Mouse (Mus musculus) thymus, adult 2 months (tissue): ENCODE results near the gene Hoxa10.

Experiments used
- CTCF ChIP-seq: fragments of 200-500 bp; IDR thresholded peaks from 2 replicates; pipeline ENCODE4 v1.5.1; 2012; ENCODE audit warnings: mild to moderate bottlenecking, control low read depth, low read length, moderate library complexity, borderline replicate concordance; ENCODE audit not compliant: control insufficient read depth, poor library complexity, insufficient read depth; ENCODE audit errors: extremely low read depth
- POLR2A ChIP-seq: fragments of 200-500 bp; IDR thresholded peaks from 2 replicates; pipeline ENCODE4 v1.6.1; 2012; ENCODE audit warnings: mild to moderate bottlenecking, low read length, control low read depth, moderate library complexity; ENCODE audit not compliant: control insufficient read depth, poor library complexity, insufficient read depth; ENCODE audit errors: extremely low read depth

- TF ChIP-seq CTCF (no peak), POLR2A (no peak)
Measured at GRCm38 (mm10) chr6:52201269-52201668, 39.4 kb downstream of the Hoxa10 start.
